Mouse (Mus musculus): Measurements from ENCODE around the gene Nyx.
"Not testable (repeated sequence)": the region's sequence is repeated elsewhere in the genome, so short reads cannot be mapped to it uniquely, and the experiment has no call there.

- TF ChIP-seq FLI1 (IDR thresholded peaks at IDR 0.05; ENCODE audit: low read length); GATA1 (IDR thresholded peaks at IDR 0.05; ENCODE audit: borderline replicate concordance, low read length): not testable (repeated sequence)
Measured at GRCm38 (mm10) chrX:13436042-13436441, 29.9 kb upstream of the Nyx start.

Data from megakaryocyte, embryonic 14.5 days (primary cell).